18 mouse cellular contexts compared by ENCODE assay signal in genomic region chr12:55459739-55460138, GRCm38 (mm10). TPM values are rescaled to one million over a fixed set of nuclear protein-coding genes. Genes with fewer than 3 reads are reported as not detected.
DNase-seq lines count a peak whose midpoint lies in the region; ATAC-seq and TF ChIP-seq lines count a peak whose summit lies in the region.
"Had no signal": no experiment of that assay in that cellular context is flagged by ENCODE, and none has a peak within 500 bp of the region (broad histone marks: within the 10 kb centered on the region; RNA-seq: fewer than 3 reads in every experiment).

No protein-coding gene starts in this region.

- peak in 1 of 2 experiments; percentile 27; a peak in 1 of 4 replicates for TF ChIP-seq EP300 in MEL (IDR thresholded peaks at IDR 0.05; ENCODE audit: low read depth in 1 of 2, low read length in 2 of 2)

- no peak for TF ChIP-seq POLR2A in MEL (IDR thresholded peaks at IDR 0.05; ENCODE audit: control insufficient read depth in 1 of 2, insufficient read depth in 1 of 2, low read depth in 1 of 2, low read length in 2 of 2, poor library complexity in 1 of 2)

- peak; percentile 55 for ATAC-seq in granulocyte monocyte progenitor cell, adult 5-6 weeks (replicated peaks; ENCODE audit: poor library complexity, severe bottlenecking)
- ATAC-seq in monocyte, adult 5-6 weeks (replicated peaks; ENCODE audit: insufficient number of reproducible peaks, low FRiP score, low TSS enrichment, poor library complexity, severe bottlenecking): 0 out of 2 replicates have a peak, but pooled peaks have one; percentile 38
- ATAC-seq in midbrain, embryonic 13.5 days: no peak
- no peak for ATAC-seq in hindbrain, embryonic 16.5 days
- ATAC-seq: forebrain, embryonic 13.5 days; midbrain, embryonic 16.5 days had no signal

- H3K9me3 ChIP-seq in MEL (replicated peaks; ENCODE audit: insufficient read depth, low read length): no peaks in the 10 kb centered on the region
- H3K9me3 ChIP-seq in midbrain, embryonic 13.5 days: no peaks in the 10 kb centered on the region
- no peaks in the 10 kb centered on the region for H3K9me3 ChIP-seq in hindbrain, embryonic 16.5 days (ENCODE audit: control insufficient read depth, low read length)
- H3K9me3 ChIP-seq: forebrain, embryonic 13.5 days; limb, embryonic 15.5 days; lung, embryonic 15.5 days had no signal

- no peak for TF ChIP-seq CTCF in MEL (IDR thresholded peaks at IDR 0.05 in 2 of 3, conservative IDR thresholded peaks at IDR 0.05 in 1 of 3; ENCODE audit: control insufficient read depth in 1 of 3, insufficient read depth in 1 of 3, low read depth in 2 of 3, low read length in 3 of 3, poor library complexity in 1 of 3, severe bottlenecking in 1 of 3)

- WGBS in midbrain, embryonic 13.5 days: 88% methylated on average over 8 of the region's 8 CpGs
- 80% methylated on average over 8 of the region's 8 CpGs for WGBS in hindbrain, embryonic 16.5 days

- peaks cover 10 to 13% of the 10 kb centered on the region in 2 experiments for H3K27me3 ChIP-seq in MEL (ENCODE audit: control insufficient read depth in 1 of 2, insufficient read depth in 2 of 2, low read length in 2 of 2)
- H3K27me3 ChIP-seq in midbrain, embryonic 13.5 days: no peaks in the 10 kb centered on the region
- no peaks in the 10 kb centered on the region for H3K27me3 ChIP-seq in hindbrain, embryonic 16.5 days (replicated peaks; ENCODE audit: control insufficient read depth, insufficient read depth, low read length)
- H3K27me3 ChIP-seq: forebrain, embryonic 13.5 days; limb, embryonic 15.5 days; lung, embryonic 15.5 days had no signal

- no peaks in the 10 kb centered on the region for H3K36me3 ChIP-seq in MEL (ENCODE audit: control insufficient read depth in 1 of 2, insufficient read depth in 2 of 2, low read length in 2 of 2)
- no peaks in the 10 kb centered on the region for H3K36me3 ChIP-seq in midbrain, embryonic 13.5 days
- H3K36me3 ChIP-seq in hindbrain, embryonic 16.5 days (ENCODE audit: control insufficient read depth, insufficient read depth, low read length): no peaks in the 10 kb centered on the region
- H3K36me3 ChIP-seq: limb, embryonic 15.5 days; lung, embryonic 15.5 days had no signal

- DNase-seq in lung, adult 18-20 months: peak; percentile 39 to 59
- DNase-seq in lung, postnatal 25 days (ENCODE audit: low spot score): no peak
- peak; percentile 61 for DNase-seq in MEL (ENCODE audit: low read depth, low spot score)
- DNase-seq: adrenal gland, postnatal 14 days; cerebellum, adult 8-10 months; cerebellum, postnatal 36 days; kidney, adult 18-20 months; kidney, postnatal 10 days; left cerebral cortex, postnatal 4 days had no signal

- no peak overlapping the region for H3K4me3 ChIP-seq in MEL (ENCODE audit: control insufficient read depth in 1 of 2, insufficient read depth in 1 of 2, low read depth in 2 of 2, low read length in 2 of 2)
- H3K4me3 ChIP-seq in midbrain, embryonic 13.5 days (replicated peaks): no peak overlapping the region
- H3K4me3 ChIP-seq in hindbrain, embryonic 16.5 days (ENCODE audit: low read length): no peak overlapping the region
- H3K4me3 ChIP-seq: forebrain, embryonic 13.5 days; limb, embryonic 15.5 days; lung, embryonic 15.5 days had no signal

- no peak overlapping the region for H3K9ac ChIP-seq in MEL (ENCODE audit: control insufficient read depth, low read depth, low read length, poor library complexity, severe bottlenecking)
- no peak overlapping the region for H3K9ac ChIP-seq in midbrain, embryonic 13.5 days (replicated peaks)
- H3K9ac ChIP-seq in hindbrain, embryonic 16.5 days (ENCODE audit: low read depth, low read length): no peak overlapping the region
- H3K9ac ChIP-seq: forebrain, embryonic 13.5 days; limb, embryonic 15.5 days; lung, embryonic 15.5 days had no signal

- H3K4me1 ChIP-seq in MEL (ENCODE audit: control insufficient read depth in 1 of 2, insufficient read depth in 2 of 2, low read length in 2 of 2): peaks cover 2 to 10% of the 10 kb centered on the region in 2 experiments
- peaks cover 16% of the 10 kb centered on the region for H3K4me1 ChIP-seq in midbrain, embryonic 13.5 days (replicated peaks)
- H3K4me1 ChIP-seq in hindbrain, embryonic 16.5 days (ENCODE audit: control insufficient read depth, insufficient read depth, low read depth, low read length): peaks cover 6% of the 10 kb centered on the region; the same call in 1 of the 2 replicates

- no peak overlapping the region for H3K27ac ChIP-seq in MEL (ENCODE audit: control insufficient read depth, low read depth, low read length)
- no peak overlapping the region for H3K27ac ChIP-seq in midbrain, embryonic 13.5 days
- no peak overlapping the region for H3K27ac ChIP-seq in hindbrain, embryonic 16.5 days (ENCODE audit: low read depth, low read length)
- H3K27ac ChIP-seq: forebrain, embryonic 13.5 days; limb, embryonic 15.5 days; lung, embryonic 15.5 days had no signal

- TF ChIP-seq RAD21 in MEL (IDR thresholded peaks at IDR 0.05; ENCODE audit: low read depth, low read length): no peak

- H3K4me2 ChIP-seq in midbrain, embryonic 13.5 days (replicated peaks): no peak overlapping the region
- no peak overlapping the region for H3K4me2 ChIP-seq in hindbrain, embryonic 16.5 days (ENCODE audit: low read length)
- H3K4me2 ChIP-seq: forebrain, embryonic 13.5 days; heart, embryonic 11.5 days; limb, embryonic 15.5 days; lung, embryonic 15.5 days had no signal

- no peaks in the 10 kb centered on the region for H3K79me2 ChIP-seq in MEL (ENCODE audit: control insufficient read depth, insufficient read depth, low read length, poor library complexity)

TF ChIP-seq in MEL, 35 proteins besides CTCF, POLR2A, EP300 and RAD21:
- TF ChIP-seq TCF12 (IDR thresholded peaks at IDR 0.05; ENCODE audit: low read depth, low read length) (no peak), MXI1 (IDR thresholded peaks at IDR 0.05; ENCODE audit: low read depth, low read length) (no peak), MAZ (IDR thresholded peaks at IDR 0.05; ENCODE audit: low read depth, low read length) (no peak), NELFE (IDR thresholded peaks at IDR 0.05; ENCODE audit: low read depth, low read length) (no peak), JUND (IDR thresholded peaks at IDR 0.05; ENCODE audit: low read depth, low read length) (no peak), MYC (IDR thresholded peaks at IDR 0.05; ENCODE audit: low read depth, low read length) (no peak), RCOR1 (IDR thresholded peaks at IDR 0.05; ENCODE audit: low read depth, low read length) (no peak), TAL1 (IDR thresholded peaks at IDR 0.05; ENCODE audit: low read length) (no peak), KAT2A (conservative IDR thresholded peaks at IDR 0.05; ENCODE audit: low read depth, low read length) (no peak), GABPA (IDR thresholded peaks at IDR 0.05; ENCODE audit: low read depth, low read length) (no peak), USF1 (IDR thresholded peaks at IDR 0.05; ENCODE audit: low read depth, low read length) (no peak), SIN3A (IDR thresholded peaks at IDR 0.05; ENCODE audit: low read length) (no peak), ZNF384 (IDR thresholded peaks at IDR 0.05; ENCODE audit: low read depth, low read length) (no peak)

RNA-seq across cellular contexts. Expression of gene Nfkbia, which starts 32.7 kb away (rescaled TPM):
- total RNA-seq in MEL (2012; rRNA removed): 8.1 and 9.3 TPM in 2 replicates
- 10 to 100 TPM in 1 of 2 experiments, not detected in 1; 15.9 TPM for polyA plus RNA-seq in MEL (2012; ENCODE audit: insufficient read depth in 1 of 2, insufficient read length in 2 of 2, low read depth in 1 of 2, low replicate concordance in 2 of 2, missing spikeins in 1 of 2)
- 7.5 and 15.3 TPM in 2 replicates for total RNA-seq in granulocyte monocyte progenitor cell, adult 5-6 weeks (2014; fragmentation: Nextera tagmentation)
- 65.5 and 75.3 TPM in 2 replicates for total RNA-seq in granulocyte monocyte progenitor cell, adult 5-6 weeks (2017)
- 223 to 481 TPM (median 360 TPM) in 3 replicates for total RNA-seq in monocyte, adult 5-6 weeks (2017)
- 48.8 and 52.9 TPM in 2 replicates for polyA plus RNA-seq in midbrain, embryonic 13.5 days (2015; fragmentation: Nextera tagmentation; extraction: Ambion mirVana)
- polyA plus RNA-seq in hindbrain, embryonic 16.5 days (2015; fragmentation: Nextera tagmentation; extraction: Ambion mirVana): 62.3 and 64.3 TPM in 2 replicates

Comparison
In these comparisons a context has a peak if more than half of its experiments do, and no peak if none do; other contexts are left out.
1. ATAC-seq: peak in granulocyte monocyte progenitor cell, adult 5-6 weeks (single experiment) and monocyte, adult 5-6 weeks (single experiment); none in midbrain, embryonic 13.5 days (single experiment) and hindbrain, embryonic 16.5 days (single experiment).